Mouse (Mus musculus) ovary, adult 18-20 months (tissue): ENCODE results near the gene Gm10721.
"Not testable (repeated sequence)": the region's sequence is repeated elsewhere in the genome, so short reads cannot be mapped to it uniquely, and the experiment has no call there.

Experiments
- DNase-seq: peaks from one replicate; pipeline ENCODE4 v3.0.0; 2022; ENCODE audit warnings: low spot score, mixed read lengths

Gm10721 gene

DNA sequence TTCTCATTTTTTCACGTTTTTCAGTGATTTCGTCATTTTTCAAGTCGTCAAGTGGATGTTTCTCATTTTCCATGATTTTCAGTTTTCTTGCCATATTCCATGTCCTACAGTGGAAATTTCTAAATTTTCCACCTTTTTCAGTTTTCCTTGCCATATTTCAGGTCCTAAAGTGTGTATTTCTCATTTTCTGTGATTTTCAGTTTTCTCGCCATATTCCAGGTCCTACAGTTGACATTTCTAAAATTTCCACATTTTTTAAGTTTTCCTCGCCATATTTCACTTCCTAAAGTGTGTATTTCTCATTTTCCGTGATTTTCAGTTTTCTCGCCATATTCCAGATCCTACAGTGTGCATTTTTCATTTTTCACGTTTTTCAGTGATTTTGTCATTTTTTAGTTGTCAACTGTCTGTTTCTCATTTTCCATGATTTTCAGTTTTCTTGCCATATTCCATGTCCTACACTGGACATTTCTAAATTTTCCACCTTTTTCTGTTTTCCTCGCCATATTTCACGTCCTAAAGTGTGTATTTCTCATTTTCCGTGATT is at the start of gene Gm10721:
Gene Gm10721 (plus strand): TSS at position 408 of the 547 bp plus-strand sequence.
- DNase-seq, result not testable (repeated sequence)

- DNase-seq, result peak; percentile 4
These were observed 12.4 kb upstream of the Gm10721 start, which contains the start of gene Gm10722 for GRCm38 (mm10) chr9:3000445-3000972. TSS of gene Gm10722 (plus strand) at chr9:3000922.

DNA sequence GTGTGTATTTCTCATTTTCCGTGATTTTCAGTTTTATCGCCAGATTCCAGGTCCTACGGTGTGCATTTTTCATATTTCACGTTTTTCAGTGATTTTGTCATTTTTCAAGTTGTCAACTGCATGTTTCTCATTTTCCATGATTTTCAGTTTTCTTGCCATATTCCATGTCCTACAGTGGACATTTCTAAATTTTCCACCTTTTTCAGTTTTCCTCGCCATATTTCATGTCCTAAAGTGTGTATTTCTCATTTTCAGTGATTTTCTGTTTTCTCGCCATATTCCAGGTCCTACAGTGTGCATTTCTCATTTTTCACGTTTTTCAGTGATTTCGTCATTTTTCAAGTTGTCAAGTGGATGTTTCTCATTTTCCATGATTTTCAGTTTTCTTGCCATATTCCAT is 11.9 kb upstream of the Gm10721 start:
- peak; percentile 2 for DNase-seq

DNA sequence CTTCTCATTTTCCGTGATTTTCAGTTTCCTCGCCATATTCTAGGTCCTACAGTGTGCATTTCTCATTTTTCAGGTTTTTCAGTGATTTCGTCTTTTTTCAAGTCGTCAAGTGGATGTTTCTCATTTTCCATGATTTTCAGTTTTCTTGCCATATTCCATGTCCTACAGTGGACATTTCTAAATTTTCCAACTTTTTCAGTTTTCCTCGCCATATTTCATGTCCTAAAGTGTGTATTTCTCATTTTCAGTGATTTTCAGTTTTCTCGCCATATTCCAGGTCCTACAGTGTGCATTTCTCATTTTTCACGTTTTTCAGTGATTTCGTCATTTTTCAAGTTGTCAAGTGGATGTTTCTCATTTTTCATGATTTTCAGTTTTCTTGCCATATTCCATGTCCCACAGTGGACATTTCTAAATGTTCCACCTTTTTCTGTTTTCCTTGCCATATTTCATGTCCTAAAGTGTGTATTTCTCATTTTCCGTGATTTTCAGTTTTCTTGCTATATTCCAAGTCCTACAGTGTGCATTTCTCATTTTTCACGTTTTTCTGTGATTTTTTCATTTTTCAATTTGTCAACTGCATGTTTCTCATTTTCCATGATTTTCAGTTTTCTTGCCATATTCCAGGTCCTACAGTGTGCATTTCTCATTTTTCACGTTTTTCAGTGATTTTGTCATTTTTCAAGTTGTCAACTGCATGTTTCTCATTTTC is 10.8 kb upstream of the Gm10721 start:
- peak; percentile 90 for DNase-seq

DNA sequence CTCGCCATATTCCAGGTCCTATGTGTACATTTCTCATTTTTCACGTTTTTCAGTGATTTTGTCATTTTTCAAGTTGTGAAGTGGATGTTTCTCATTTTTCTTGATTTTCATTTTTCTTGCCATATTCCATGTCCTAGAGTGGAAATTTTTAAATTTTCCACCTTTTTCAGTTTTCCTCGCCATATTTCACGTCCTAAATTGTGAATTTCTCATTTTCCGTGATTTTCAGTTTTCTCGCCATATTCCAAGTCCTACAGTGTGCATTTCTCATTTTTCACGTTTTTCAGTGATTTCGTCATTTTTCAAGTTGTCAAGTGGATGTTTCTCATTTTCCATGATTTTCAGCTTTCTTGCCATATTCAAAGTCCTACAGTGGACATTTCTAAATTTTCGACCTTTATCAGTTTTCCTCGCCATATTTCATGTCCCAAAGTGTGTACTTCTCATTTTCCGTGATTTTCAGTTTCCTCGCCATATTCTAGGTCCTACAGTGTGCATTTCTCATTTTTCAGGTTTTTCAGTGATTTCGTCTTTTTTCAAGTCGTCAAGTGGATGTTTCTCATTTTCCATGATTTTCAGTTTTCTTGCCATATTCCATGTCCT is 10.0 kb upstream of the Gm10721 start, which contains the start of gene Gm11168:
Gene Gm11168 (plus strand): TSS at position 553 of the 603 bp plus-strand sequence.
- DNase-seq, result not testable (repeated sequence)

DNA sequence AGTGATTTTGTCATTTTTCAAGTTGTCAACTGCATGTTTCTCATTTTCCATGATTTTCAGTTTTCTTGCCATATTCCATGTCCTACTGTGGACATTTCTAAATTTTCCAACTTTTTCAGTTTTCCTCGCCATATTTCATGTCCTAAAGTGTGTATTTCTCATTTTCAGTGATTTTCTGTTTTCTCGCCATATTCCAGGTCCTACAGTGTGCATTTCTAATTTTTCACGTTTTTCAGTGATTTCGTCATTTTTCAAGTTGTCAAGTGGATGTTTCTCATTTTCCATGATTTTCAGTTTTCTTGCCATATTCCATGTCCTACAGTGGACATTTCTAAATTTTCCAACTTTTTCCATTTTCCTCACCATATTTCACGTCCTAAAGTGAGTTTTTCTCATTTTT is 6.8 kb upstream of the Gm10721 start:
- DNase-seq, result not testable (repeated sequence)

GRCm38 (mm10) chr9:3006636-3007035 is 6.3 kb upstream of the Gm10721 start:
- peak; percentile 86 for DNase-seq

- not testable (repeated sequence) for DNase-seq
These were observed 5.7 kb upstream of the Gm10721 start for GRCm38 (mm10) chr9:3007272-3007671.

DNA sequence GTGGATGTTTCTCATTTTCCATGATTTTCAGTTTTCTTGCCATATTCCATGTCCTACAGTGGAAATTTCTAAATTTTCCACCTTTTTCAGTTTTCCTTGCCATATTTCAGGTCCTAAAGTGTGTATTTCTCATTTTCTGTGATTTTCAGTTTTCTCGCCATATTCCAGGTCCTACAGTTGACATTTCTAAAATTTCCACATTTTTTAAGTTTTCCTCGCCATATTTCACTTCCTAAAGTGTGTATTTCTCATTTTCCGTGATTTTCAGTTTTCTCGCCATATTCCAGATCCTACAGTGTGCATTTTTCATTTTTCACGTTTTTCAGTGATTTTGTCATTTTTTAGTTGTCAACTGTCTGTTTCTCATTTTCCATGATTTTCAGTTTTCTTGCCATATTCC is 3.6 kb upstream of the Gm10721 start:
- DNase-seq, result not testable (repeated sequence)

DNA sequence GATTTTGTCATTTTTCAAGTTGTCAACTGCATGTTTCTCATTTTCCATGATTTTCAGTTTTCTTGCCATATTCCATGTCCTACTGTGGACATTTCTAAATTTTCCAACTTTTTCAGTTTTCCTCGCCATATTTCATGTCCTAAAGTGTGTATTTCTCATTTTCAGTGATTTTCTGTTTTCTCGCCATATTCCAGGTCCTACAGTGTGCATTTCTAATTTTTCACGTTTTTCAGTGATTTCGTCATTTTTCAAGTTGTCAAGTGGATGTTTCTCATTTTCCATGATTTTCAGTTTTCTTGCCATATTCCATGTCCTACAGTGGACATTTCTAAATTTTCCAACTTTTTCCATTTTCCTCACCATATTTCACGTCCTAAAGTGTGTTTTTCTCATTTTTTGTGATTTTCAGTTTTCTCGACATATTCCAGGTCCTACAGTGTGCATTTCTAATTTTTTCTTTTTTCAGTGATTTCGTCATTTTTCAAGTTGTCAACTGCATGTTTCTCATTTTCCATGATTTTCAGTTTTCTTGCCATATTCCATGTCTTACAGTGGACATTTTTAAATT is 802 bp upstream of the Gm10721 start:
- DNase-seq, result not testable (repeated sequence)

- DNase-seq, result not testable (repeated sequence)
These were observed 2.4 kb downstream of the Gm10721 start, which contains the start of gene Gm10720 for GRCm38 (mm10) chr9:3015354-3015753. TSS of gene Gm10720 (plus strand) at chr9:3015654.

GRCm38 (mm10) chr9:3015896-3016295 is 3.0 kb downstream of the Gm10721 start:
- DNase-seq, result not testable (repeated sequence)

- DNase-seq, result not testable (repeated sequence)
These were observed 4.2 kb downstream of the Gm10721 start, which contains the start of gene Gm10719 for GRCm38 (mm10) chr9:3017108-3017507. TSS of gene Gm10719 (plus strand) at chr9:3017408.

- not testable (repeated sequence) for DNase-seq
These were observed 6.0 kb downstream of the Gm10721 start for GRCm38 (mm10) chr9:3018944-3019343.

DNA sequence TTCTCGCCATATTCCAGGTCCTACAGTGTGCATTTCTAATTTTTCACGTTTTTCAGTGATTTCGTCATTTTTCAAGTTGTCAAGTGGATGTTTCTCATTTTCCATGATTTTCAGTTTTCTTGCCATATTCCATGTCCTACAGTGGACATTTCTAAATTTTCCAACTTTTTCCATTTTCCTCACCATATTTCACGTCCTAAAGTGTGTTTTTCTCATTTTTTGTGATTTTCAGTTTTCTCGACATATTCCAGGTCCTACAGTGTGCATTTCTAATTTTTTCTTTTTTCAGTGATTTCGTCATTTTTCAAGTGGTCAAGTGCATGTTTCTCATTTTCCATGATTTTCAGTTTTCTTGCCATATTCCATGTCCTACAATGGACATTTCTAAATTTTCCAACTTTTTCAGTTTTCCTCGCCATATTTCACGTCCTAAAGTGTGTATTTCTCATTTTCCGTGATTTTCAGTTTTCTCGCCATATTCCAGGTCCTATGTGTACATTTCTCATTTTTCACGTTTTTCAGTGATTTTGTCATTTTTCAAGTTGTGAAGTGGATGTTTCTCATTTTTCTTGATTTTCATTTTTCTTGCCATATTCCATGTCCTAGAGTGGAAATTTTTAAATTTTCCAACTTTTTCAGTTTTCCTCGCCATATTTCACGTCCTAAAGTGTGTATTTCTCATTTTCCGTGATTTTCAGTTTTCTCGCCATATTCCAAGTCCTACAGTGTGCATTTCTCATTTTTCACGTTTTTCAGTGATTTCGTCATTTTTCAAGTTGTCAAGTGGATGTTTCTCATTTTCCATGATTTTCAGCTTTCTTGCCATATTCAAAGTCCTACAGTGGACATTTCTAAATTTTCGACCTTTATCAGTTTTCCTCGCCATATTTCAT is 7.1 kb downstream of the Gm10721 start:
- peak; percentile 41 for DNase-seq

DNA sequence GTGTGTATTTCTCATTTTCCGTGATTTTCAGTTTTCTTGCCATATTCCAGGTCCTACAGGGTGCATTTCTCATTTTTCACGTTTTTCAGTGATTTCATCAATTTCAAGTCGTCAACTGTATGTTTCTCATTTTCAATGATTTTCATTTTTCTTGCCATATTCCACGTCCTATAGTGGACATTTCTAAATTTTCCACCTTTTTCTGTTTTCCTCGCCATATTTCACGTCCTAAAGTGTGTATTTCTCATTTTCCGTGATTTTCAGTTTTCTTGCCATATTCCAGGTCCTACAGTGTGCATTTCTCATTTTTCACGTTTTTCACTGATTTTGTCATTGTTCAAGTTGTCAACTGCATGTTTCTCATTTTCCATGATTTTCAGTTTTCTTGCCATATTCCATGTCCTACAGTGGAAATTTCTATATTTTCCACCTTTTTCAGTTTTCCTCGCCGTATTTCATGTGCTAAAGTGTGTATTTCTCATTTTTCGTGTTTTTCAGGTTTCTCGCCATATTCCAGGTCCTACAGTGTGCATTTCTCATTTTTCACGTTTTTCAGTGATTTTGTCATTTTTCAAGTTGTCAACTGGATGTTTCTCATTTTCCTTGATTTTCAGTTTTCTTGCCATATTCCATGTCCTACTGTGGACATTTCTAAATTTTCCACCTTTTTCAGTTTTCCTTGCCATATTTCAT is 9.5 kb downstream of the Gm10721 start:
- DNase-seq, result peak; percentile 62

DNA sequence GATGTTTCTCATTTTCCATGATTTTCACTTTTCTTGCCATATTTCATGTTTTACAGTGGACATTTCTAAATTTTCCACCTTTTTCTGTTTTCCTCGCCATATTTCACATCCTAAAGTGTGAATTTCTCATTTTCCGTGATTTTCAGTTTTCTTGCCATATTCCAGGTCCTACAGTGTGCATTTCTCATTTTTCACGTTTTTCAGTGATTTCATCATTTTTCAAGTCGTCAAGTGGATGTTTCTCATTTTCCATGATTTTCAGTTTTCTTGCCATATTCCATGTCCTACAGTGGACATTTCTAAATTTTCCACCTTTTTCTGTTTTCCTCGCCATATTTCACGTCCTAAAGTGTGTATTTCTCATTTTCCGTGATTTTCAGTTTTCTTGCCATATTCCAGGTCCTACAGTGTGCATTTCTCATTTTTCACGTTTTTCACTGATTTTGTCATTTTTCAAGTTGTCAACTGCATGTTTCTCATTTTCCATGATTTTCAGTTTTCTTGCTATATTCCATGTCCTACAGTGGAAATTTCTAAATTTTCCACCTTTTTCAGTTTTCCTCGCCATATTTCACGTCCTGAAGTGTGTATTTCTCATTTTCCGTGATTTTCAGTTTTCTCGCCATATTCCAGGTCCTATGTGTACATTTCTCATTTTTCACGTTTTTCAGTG is 10.5 kb downstream of the Gm10721 start, which contains the start of gene Gm10718:
Gene Gm10718 (plus strand): TSS at position 236 of the 673 bp plus-strand sequence.
- peak; percentile 2 for DNase-seq

DNA sequence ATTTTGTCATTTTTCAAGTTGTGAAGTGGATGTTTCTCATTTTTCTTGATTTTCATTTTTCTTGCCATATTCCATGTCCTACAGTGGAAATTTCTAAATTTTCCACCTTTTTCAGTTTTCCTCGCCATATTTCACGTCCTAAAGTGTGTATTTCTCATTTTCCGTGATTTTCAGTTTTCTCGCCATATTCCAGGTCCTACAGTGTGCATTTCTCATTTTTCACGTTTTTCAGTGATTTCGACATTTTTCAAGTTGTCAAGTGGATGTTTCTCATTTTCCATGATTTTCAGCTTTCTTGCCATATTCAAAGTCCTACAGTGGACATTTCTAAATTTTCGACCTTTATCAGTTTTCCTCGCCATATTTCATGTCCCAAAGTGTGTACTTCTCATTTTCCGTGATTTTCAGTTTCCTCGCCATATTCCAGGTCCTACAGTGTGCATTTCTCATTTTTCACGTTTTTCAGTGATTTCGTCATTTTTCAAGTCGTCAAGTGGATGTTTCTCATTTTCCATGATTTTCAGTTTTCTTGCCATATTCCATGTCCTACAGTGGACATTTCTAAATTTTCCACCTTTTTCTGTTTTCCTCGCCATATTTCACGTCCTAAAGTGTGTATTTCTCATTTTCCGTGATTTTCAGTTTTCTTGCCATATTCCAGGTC is 11.2 kb downstream of the Gm10721 start:
- peak; percentile 83 for DNase-seq

- peak; percentile 50 for DNase-seq
These were observed 12.1 kb downstream of the Gm10721 start, which contains the start of gene Gm10717 for GRCm38 (mm10) chr9:3024912-3025467. TSS of gene Gm10717 (plus strand) at chr9:3025417.
